Mouse (Mus musculus): ENCODE results near the gene Cd5l. TPM values are rescaled to one million over a fixed set of nuclear protein-coding genes. Genes with fewer than 3 reads are reported as not detected.

Cd5l gene
- polyA plus RNA-seq, 1 experiment, result not detected

- no peaks in the 10 kb centered on the region for H3K79me2 ChIP-seq (ENCODE audit: control insufficient read depth, insufficient read depth)
- H3K4me3 ChIP-seq, result no peak overlapping the region
- H3K4me2 ChIP-seq (ENCODE audit: low read depth), result no peak overlapping the region
- no peaks in the 10 kb centered on the region for H3K36me3 ChIP-seq (ENCODE audit: control insufficient read depth, insufficient read depth)
- no peak overlapping the region for H3ac ChIP-seq (ENCODE audit: control insufficient read depth, insufficient read length)
- no peaks in the 10 kb centered on the region for H3K27me3 ChIP-seq (ENCODE audit: control insufficient read depth, insufficient read depth, insufficient read length)
- TF ChIP-seq MAX (IDR thresholded peaks at IDR 0.05; ENCODE audit: low read depth), result no peak
- no peak for TF ChIP-seq E2F4 (IDR thresholded peaks at IDR 0.05; ENCODE audit: insufficient read depth)
- no peak for TF ChIP-seq REST (IDR thresholded peaks at IDR 0.05; ENCODE audit: insufficient read depth, insufficient read length)
- no peak for TF ChIP-seq MYOD1 (IDR thresholded peaks at IDR 0.05; ENCODE audit: control insufficient read depth in 1 of 3, insufficient read length in 2 of 3, low read depth in 2 of 3)
- no peak for TF ChIP-seq USF1 (IDR thresholded peaks at IDR 0.05; ENCODE audit: low read depth)
- no peak for TF ChIP-seq POLR2AphosphoS2 (IDR thresholded peaks at IDR 0.05; ENCODE audit: insufficient read length, low read depth)
- TF ChIP-seq TCF3 (IDR thresholded peaks at IDR 0.05; ENCODE audit: insufficient read length, low read depth), result no peak
- no peak for TF ChIP-seq POLR2A (IDR thresholded peaks at IDR 0.05; ENCODE audit: insufficient read length, low read depth)
- TF ChIP-seq SRF (IDR thresholded peaks at IDR 0.05; ENCODE audit: control insufficient read depth, insufficient read length, low read depth), result no peak
- no peak for TF ChIP-seq MYOG (IDR thresholded peaks at IDR 0.05; ENCODE audit: control insufficient read depth in 1 of 3, insufficient read depth in 1 of 3, insufficient read length in 2 of 3, low read depth in 2 of 3)
- no peak for TF ChIP-seq TCF12 (IDR thresholded peaks at IDR 0.05; ENCODE audit: insufficient read depth, poor library complexity, severe bottlenecking)
- TF ChIP-seq CEBPB (IDR thresholded peaks at IDR 0.05; ENCODE audit: insufficient read depth, poor library complexity, severe bottlenecking), result no peak
Observed at GRCm38 (mm10) chr3:87411150-87411549, 53.5 kb downstream of the Cd5l start.

GRCm38 (mm10) chr3:87420645-87421044 is 63.0 kb downstream of the Cd5l start:
- Histone ChIP-seq H3K4me2 (ENCODE audit: low read depth) (no peak overlapping the region), H3K79me2 (ENCODE audit: control insufficient read depth, insufficient read depth) (no peaks in the 10 kb centered on the region), H3K36me3 (ENCODE audit: control insufficient read depth, insufficient read depth) (no peaks in the 10 kb centered on the region), H3K27me3 (ENCODE audit: control insufficient read depth, insufficient read depth, insufficient read length) (no peaks in the 10 kb centered on the region), H3K4me3 (no peak overlapping the region), H3ac (ENCODE audit: control insufficient read depth, insufficient read length) (no peak overlapping the region)
- no peak for TF ChIP-seq MYOD1 (IDR thresholded peaks at IDR 0.05; ENCODE audit: control insufficient read depth in 1 of 3, insufficient read length in 2 of 3, low read depth in 2 of 3)
- TF ChIP-seq TCF12 (IDR thresholded peaks at IDR 0.05; ENCODE audit: insufficient read depth, poor library complexity, severe bottlenecking), result no peak
- TF ChIP-seq TCF3 (IDR thresholded peaks at IDR 0.05; ENCODE audit: insufficient read length, low read depth), result no peak
- no peak for TF ChIP-seq SRF (IDR thresholded peaks at IDR 0.05; ENCODE audit: control insufficient read depth, insufficient read length, low read depth)
- no peak for TF ChIP-seq USF1 (IDR thresholded peaks at IDR 0.05; ENCODE audit: low read depth)
- no peak for TF ChIP-seq E2F4 (IDR thresholded peaks at IDR 0.05; ENCODE audit: insufficient read depth)
- no peak for TF ChIP-seq CEBPB (IDR thresholded peaks at IDR 0.05; ENCODE audit: insufficient read depth, poor library complexity, severe bottlenecking)
- TF ChIP-seq POLR2A (IDR thresholded peaks at IDR 0.05; ENCODE audit: insufficient read length, low read depth), result no peak
- no peak for TF ChIP-seq REST (IDR thresholded peaks at IDR 0.05; ENCODE audit: insufficient read depth, insufficient read length)
- TF ChIP-seq MAX (IDR thresholded peaks at IDR 0.05; ENCODE audit: low read depth), result no peak
- TF ChIP-seq MYOG (IDR thresholded peaks at IDR 0.05; ENCODE audit: control insufficient read depth in 1 of 3, insufficient read depth in 1 of 3, insufficient read length in 2 of 3, low read depth in 2 of 3), result no peak
- TF ChIP-seq POLR2AphosphoS2 (IDR thresholded peaks at IDR 0.05; ENCODE audit: insufficient read length, low read depth), result no peak

Other genes starting within 250 kb of the Cd5l start
- gene Kirrel, start 183.1 kb upstream of the Cd5l start, polyA plus RNA-seq (2012; fragmentation: generic; extraction: Trizol), result 20.7 TPM
- gene Fcrls, start 94.1 kb upstream of the Cd5l start, polyA plus RNA-seq (2012; fragmentation: generic; extraction: Trizol), result not detected
- not detected for gene Fcrl1, start 18.5 kb downstream of the Cd5l start, polyA plus RNA-seq (2012; fragmentation: generic; extraction: Trizol)
- not detected for gene Fcrl5, start 77.9 kb downstream of the Cd5l start, polyA plus RNA-seq (2012; fragmentation: generic; extraction: Trizol)
- gene Etv3, start 167.5 kb downstream of the Cd5l start, polyA plus RNA-seq (2012; fragmentation: generic; extraction: Trizol), result 4.6 TPM

Measured in myocyte (in vitro differentiated cells).